Mouse (Mus musculus): Measurements from ENCODE around the gene Trabd2b.

GRCm38 (mm10) chr4:114595188-114595701 is 188.7 kb downstream of the Trabd2b start:
- TF ChIP-seq CTCF (IDR thresholded peaks at IDR 0.05; ENCODE audit: borderline replicate concordance, insufficient read depth, low read depth, low read length) (no peak), POLR2A (IDR thresholded peaks at IDR 0.05; ENCODE audit: borderline replicate concordance, insufficient read depth, low read length) (no peak)
